Mouse (Mus musculus): Measurements from ENCODE around the gene Fam241b.
"Not testable (repeated sequence)": the region's sequence is repeated elsewhere in the genome, so short reads cannot be mapped to it uniquely, and the experiment has no call there.

The Fam241b gene

GRCm38 (mm10) chr10:62128316-62128951, 15.3 kb downstream of the Fam241b start:
- DNase-seq (ENCODE audit: low spot score), result no peak

GRCm38 (mm10) chr10:62127711-62128231, 15.9 kb downstream of the Fam241b start:
- DNase-seq (ENCODE audit: low spot score), result no peak

- peak; percentile 64 for DNase-seq (ENCODE audit: low spot score)
Observed at GRCm38 (mm10) chr10:62127137-62127536, 16.6 kb downstream of the Fam241b start.

GRCm38 (mm10) chr10:62113865-62114647, 29.7 kb downstream of the Fam241b start:
- DNase-seq (ENCODE audit: low spot score), result no peak

- DNase-seq (ENCODE audit: low spot score), result no peak
Observed at GRCm38 (mm10) chr10:62111207-62111576, 32.5 kb downstream of the Fam241b start.

GRCm38 (mm10) chr10:62110504-62111206, 33.1 kb downstream of the Fam241b start:
- peak; percentile 92 for DNase-seq (ENCODE audit: low spot score)

GRCm38 (mm10) chr10:62107048-62107447, 36.7 kb downstream of the Fam241b start:
- no peak for DNase-seq (ENCODE audit: low spot score)

GRCm38 (mm10) chr10:62104835-62105576, 38.7 kb downstream of the Fam241b start:
- peak; percentile 85 for DNase-seq (ENCODE audit: low spot score)

GRCm38 (mm10) chr10:62101504-62102439, 41.9 kb downstream of the Fam241b start:
- peak; percentile 92 for DNase-seq (ENCODE audit: low spot score)

GRCm38 (mm10) chr10:62099749-62100403, 43.8 kb downstream of the Fam241b start:
- DNase-seq (ENCODE audit: low spot score), result no peak

GRCm38 (mm10) chr10:62094401-62094800, 49.3 kb downstream of the Fam241b start:
- no peak for DNase-seq (ENCODE audit: low spot score)

GRCm38 (mm10) chr10:62093903-62094302, 49.8 kb downstream of the Fam241b start:
- DNase-seq (ENCODE audit: low spot score), result no peak

GRCm38 (mm10) chr10:62089486-62089885, 54.2 kb downstream of the Fam241b start:
- DNase-seq (ENCODE audit: low spot score), result no peak

- no peak for DNase-seq (ENCODE audit: low spot score)
Observed at GRCm38 (mm10) chr10:62089071-62089470, 54.6 kb downstream of the Fam241b start.

GRCm38 (mm10) chr10:62088411-62088810, 55.3 kb downstream of the Fam241b start:
- no peak for DNase-seq (ENCODE audit: low spot score)

GRCm38 (mm10) chr10:62086826-62087225, 56.9 kb downstream of the Fam241b start:
- no peak for DNase-seq (ENCODE audit: low spot score)

- no peak for DNase-seq (ENCODE audit: low spot score)
Observed at GRCm38 (mm10) chr10:62086044-62086443, 57.7 kb downstream of the Fam241b start.

GRCm38 (mm10) chr10:62076248-62077134, 67.2 kb downstream of the Fam241b start:
- DNase-seq (ENCODE audit: low spot score), result no peak

- DNase-seq (ENCODE audit: low spot score), result not testable (repeated sequence)
Observed at GRCm38 (mm10) chr10:62071346-62071745, 72.4 kb downstream of the Fam241b start.
